Mouse (Mus musculus): ENCODE data around the gene Best2.

Gene Best2

DNA sequence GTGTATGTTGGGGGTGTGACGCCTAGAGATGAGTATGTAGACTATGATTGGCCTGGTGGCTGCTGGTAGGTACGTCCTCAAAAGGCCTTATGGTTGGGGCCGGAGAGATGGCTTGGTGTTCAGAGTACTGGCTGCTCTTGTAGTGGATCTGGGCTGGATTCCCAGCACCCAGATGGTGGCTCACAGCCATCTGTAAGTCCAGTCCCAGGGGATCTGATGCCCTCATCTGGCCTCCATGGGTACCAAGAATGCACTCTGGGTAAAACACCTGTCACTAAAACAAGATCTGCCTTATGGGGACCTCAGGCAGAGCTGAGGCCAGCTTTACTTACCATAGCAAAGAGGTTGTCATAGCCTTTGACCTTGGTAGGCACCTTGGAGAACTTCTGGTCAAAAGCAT lies 9.5 kb upstream of the Best2 start:
- DNase-seq (ENCODE audit: low spot score in 2 of 2): no peak

DNA sequence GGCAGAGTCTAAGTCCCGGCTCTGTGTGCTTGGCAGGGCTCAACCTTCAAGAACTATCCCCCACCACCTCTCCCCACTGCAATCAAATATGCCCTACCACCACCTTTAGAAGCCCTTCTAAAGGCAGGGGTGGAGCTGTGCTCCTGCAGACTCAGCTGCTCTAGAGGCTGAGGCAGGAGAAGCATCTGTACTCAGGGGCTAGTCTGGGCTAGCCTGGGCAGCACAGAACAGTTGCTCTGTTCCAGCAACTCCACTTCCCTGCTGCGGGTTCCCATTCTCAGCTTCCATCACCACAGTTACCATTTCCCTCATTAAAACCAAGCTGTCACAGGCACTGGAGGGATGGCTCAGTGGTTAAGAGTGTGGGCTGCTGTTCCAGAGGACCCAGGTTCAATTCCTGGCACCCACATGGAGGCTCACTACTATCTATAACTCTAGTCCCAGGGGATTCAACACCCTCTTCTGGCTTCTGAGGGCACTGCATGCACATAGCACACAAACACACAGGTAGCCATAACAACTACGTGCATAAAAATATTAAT lies 7.3 kb upstream of the Best2 start:
- no peak for DNase-seq (ENCODE audit: low spot score in 2 of 2)

DNA sequence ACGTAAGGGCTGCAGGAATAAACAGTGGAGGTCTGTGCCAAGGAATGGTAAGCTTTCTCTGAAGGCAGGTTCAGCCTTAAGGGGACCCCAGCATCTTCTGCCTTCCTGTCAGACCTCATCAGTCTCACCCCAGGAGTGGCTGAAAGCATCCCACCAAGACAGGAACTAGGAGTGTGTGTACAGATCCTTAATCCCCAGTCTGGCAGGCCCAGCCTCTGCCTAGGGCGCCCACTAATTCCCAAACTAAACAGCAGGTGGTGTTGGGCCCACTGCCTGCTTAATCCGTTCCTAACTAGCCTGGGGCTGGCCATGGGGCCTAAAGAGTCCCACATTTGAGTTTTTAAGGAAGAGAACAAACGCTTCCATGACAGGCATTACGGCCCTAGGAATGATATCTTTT lies 2.9 kb upstream of the Best2 start:
- no peak for DNase-seq (ENCODE audit: low spot score in 2 of 2)

DNA sequence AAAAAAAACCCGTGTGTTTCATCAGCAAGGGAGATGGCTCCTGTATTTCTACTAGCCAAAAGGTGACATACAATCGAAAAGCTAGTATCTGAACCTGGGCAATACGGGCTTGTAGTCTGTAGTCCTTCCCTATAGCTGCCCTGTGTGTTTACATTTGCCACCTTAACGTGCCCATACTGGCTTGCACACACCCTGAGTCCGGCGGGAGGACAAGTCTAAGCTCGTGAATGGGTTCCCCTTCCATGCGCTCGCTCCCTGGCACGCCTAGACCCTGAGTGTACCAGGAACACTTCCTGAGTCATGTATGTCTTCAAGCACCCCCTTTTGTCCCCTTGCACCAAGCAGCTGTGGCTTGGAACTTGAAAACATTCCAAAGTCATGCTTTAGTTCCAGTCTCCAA lies 2.4 kb upstream of the Best2 start:
- no peak for DNase-seq (ENCODE audit: low spot score in 2 of 2)

DNA sequence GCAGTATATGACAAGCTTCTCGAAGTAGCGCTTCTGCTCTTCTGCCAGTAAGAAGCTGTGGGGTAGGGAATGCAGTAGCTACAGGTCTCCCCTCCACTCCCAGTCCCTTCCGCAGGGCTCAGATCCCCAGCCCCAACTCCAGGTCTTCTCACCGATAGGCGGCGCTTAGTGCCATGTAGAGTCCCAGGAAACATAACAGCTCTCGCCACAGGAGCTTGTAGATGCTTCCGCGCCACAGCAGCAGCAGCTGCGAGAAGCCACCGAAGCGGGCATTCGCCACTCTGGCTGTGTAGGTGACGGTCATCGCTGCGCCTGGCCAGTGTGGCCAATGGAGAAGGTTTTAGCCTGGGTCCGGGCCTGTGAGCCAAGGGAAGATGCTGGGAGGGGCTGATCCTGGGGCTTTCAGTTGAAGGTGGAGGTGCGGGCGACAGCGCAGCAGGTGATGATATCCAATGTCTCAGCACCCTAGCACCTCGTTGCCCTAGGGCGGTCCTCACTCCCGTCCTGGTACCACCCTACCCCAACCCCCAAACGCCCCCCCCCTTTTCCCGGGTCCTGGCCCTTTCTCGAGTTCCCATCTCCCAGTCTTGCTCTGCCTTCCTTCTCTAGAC lies 996 bp downstream of the Best2 start:
- DNase-seq (ENCODE audit: low spot score in 2 of 2): peak in 1 of 2 experiments; percentile 85

DNA sequence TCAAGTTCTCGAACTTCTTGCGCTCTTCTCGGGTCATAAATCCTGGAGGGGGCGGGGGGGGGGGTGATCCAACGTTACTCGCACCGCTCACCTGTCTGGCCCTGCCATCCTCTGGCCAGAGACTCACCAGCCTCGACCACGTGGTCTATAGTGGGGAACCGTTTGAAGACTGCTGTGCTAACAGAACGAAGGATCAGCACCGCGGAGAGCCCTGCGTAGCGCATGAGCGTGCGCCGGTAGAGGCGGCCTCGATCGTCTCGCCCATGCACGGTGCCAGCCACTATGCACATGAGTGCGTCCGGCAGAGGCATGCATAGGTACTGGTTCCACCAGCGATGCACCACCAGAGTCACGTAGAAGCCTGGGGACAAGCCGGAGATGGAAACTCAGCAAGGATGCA lies 3.1 kb downstream of the Best2 start:
- DNase-seq (ENCODE audit: low spot score in 2 of 2): no peak

DNA sequence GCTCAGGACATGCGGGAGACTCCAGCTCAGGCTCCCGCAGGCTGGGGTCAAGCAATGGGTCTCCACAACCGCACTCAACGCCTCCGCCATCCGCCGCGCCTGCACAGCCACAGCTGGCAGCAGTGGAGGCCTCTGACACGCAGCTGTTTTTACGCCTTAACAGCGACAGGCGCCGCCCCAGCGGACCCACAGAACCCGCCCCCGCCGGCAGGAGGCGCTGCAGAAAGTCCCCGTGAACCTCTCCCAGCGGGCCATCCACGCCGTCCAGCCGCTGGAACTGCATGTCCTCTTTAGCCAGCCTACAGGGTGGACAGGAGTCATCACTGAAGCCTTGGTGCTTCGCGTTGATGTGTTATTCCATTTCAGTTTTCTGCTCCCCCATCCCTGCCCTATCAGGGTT lies 6.6 kb downstream of the Best2 start:
- no peak for DNase-seq (ENCODE audit: low spot score in 2 of 2)

DNA sequence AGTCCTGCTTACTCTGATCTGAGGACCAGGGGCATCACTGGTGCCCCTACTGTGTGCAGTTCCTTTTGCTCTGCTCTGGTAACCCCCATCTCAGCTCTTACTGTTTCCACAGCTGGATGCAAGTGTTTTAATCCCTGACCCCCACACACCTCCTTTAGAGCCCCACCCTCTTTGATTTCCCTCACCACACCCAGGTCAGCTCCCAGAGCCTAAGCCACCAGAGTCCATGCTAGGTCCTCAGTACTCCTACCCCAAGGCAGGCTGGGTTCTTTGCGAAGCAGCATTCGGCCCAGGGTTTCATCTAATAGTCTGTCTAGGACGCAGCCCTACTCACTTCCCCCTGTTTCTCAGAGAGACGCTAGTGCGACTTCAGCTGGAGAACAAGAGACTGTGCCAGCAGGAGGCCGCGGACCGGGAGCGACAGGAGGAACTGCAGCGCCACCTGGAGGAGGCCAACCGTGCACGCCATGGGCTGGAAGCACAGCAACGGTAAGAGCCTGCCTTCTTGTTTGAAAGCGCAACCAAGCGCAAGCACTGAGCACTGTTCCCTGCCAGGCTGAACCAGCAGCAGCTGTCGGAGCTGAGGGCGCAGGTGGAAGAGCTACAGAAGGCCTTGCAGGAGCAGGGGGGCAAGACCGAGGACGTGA lies 16.6 kb downstream of the Best2 start:
- peak in 1 of 2 experiments; percentile 95 for DNase-seq (ENCODE audit: low spot score in 2 of 2)

DNA sequence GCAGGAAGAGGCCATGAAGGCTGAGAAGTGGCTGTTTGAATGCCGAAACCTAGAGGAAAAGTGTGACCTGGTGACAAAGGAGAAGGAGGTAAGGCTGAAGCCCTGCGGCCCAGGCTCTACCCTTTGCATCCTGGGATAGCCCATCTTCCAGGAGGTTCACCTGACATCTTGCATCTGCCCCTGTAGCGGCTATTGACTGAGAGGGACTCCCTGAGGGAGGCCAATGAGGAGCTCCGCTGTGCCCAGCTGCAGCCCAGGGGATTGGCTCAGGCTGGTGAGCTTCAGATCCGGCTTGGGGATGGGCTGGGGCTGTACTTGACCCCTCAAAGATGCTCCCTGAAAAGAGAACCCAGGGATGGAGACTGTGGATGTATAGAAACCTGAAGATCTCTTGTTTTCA lies 17.4 kb downstream of the Best2 start:
- no peak for DNase-seq (ENCODE audit: low spot score in 2 of 2)

DNA sequence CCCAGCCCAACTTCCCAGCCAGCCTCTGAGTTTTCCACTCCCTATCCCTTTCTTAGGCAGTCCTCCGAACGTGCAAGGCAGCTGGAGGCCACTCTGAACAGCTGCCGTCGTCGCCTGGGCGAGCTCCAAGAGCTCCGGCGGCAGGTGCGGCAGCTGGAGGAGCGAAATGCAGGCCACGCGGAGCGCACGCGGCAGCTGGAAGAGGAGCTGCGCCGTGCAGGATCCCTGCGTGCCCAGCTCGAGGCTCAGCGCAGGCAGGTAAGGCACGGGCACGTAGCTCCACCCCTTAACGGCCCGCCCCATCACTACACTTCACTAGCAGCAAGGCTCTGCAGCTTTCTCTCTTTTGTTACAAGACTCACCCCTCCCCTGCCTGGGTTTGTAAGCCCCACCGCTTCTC lies 18.7 kb downstream of the Best2 start:
- DNase-seq (ENCODE audit: low spot score in 2 of 2): no peak

DNA sequence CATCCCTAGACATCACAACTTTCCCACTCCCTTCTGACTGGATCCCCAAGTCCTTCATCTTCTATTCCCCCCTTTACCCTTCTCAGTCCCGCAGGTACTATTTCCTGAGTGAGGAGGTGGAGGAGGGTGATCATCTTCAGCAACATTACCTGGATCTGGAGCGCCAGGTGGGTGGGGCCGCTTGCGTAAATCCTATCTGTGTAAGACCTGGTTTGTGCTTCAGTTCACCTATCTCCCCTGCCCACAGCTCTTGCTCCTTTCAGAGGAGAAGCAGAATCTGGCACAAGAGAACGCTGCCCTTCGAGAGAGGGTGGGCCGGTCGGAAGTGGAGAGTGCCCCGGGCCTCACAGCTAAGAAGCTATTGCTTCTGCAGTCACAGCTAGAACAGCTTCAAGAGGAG lies 20.0 kb downstream of the Best2 start:
- no peak for DNase-seq (ENCODE audit: low spot score in 2 of 2)

DNA sequence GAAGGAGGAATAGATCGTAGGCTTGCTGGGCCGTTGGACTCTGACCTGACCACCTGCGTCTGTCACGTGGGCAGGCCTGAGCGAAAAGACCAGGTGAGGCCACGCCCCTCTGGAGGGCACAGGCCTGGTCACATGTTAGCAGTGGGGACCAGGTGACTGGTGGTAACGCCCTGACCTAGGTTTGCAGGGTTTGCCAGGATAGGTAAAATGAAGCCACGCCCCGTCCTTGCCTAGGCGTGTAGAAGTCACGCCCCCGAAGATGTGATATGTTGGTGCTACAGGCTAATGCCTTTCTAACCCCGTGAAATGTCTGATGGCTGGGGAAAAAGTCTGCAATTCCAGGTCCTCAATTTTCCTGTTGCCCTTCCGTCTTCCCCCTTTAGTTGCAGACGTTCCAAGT lies 23.5 kb downstream of the Best2 start:
- peak in 1 of 2 experiments; percentile 48 for DNase-seq (ENCODE audit: low spot score in 2 of 2)

DNA sequence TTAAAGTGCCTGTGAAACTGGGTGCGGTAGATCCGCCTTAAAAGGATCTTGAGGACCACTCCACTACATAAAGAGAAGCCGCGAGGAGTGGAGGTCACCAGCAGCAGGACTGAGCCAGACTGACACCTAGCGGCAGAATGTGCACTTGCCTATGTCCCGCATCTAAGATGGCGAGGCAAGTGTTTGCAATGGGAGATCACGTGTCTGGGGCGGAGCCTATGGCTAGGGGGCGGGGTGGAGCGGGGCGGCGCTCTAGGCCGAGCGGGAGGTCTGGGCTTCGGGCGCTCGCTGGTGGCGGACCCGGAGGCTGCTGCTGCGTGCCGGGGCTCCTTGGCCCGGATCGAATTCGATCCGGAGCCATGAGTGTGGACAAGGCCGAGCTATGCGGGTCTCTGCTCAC lies 24.0 kb downstream of the Best2 start, which contains the start of gene Hook2:
TSS of gene Hook2 (plus strand) at position 255 of the 400 bp plus-strand sequence.
- peak; percentile 93 to 98 for DNase-seq (ENCODE audit: low spot score in 2 of 2)

DNA sequence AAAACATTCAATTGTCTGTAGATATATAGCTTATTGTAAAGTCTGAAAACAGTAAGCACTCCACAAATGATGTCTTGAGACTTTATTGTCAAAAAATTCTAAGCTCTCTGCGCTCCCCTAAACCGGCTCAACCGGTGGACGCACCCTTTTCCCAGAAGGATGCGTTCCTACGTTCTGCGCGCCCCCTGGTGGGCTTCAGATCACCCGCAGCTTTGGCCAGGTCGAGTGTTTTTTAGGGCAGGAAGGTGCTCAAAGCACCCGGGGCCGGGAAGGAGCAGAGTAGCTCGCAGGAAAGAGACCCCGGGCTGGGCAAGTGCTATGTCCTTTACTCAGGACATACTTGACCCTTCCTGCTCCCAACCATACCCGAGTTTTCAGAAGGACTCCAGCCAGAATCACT lies 24.5 kb downstream of the Best2 start:
- peak in 1 of 2 experiments; percentile 93 for DNase-seq (ENCODE audit: low spot score in 2 of 2)

DNA sequence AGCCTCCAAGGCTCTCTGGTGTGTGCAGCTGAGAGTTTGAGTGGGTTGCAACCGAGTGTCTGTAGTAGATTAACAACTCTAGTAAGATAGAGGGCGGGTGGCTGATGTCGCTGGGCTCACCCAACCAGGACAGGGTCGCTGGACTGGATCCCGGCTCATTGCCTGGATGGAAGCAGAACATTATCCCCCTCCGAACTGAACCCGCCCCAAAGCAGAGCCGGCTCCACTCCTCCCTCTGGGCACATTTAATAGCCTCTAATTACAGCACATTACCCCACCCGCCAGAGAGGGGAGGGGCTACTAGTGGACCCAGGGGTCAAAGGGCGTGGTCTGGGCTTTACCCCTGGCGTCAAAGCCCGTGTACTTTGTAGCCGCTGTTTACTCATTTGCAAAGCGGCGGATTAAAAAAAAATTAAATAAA lies 25.0 kb downstream of the Best2 start:
- no peak for DNase-seq (ENCODE audit: low spot score in 2 of 2)

DNA sequence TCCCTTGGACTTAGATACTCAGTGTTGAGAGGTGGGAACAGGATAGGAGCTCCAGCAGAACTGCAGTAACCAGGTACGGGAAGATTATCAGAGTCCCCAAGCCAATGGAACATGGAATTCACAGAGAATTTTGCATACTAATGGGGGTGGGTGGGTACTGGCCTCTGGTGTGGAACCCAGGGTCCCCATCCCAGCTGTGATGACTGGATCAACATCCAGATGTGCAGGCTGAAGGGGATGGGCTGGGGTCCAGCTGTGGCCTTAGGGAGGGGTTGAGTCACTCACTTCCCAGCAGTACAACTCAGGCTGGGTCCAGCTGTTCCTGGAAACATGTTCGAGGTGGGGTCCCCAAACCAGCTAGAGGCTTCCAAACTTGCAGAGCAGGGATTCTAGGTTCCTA lies 26.4 kb downstream of the Best2 start:
- DNase-seq (ENCODE audit: low spot score in 2 of 2): no peak

DNA sequence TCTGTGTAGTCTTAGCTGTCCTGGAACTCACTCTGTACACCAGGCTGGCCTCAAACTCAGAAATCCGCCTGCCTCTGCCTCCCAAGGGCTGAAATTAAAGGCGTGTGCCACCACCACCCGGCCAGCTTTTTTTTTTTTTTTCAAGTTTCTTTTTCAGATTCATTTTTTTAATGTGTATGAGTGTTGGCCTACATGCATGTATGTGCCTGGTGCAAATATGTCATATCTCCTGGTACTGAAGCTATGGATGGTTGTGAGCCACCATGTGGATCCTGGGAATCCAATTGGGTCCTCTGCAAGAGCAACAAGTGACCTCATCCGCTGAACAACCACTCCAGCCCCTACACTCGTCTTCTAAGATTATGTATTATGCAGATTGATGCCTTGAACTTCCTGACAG lies 26.9 kb downstream of the Best2 start:
- DNase-seq (ENCODE audit: low spot score in 2 of 2): no peak

DNA sequence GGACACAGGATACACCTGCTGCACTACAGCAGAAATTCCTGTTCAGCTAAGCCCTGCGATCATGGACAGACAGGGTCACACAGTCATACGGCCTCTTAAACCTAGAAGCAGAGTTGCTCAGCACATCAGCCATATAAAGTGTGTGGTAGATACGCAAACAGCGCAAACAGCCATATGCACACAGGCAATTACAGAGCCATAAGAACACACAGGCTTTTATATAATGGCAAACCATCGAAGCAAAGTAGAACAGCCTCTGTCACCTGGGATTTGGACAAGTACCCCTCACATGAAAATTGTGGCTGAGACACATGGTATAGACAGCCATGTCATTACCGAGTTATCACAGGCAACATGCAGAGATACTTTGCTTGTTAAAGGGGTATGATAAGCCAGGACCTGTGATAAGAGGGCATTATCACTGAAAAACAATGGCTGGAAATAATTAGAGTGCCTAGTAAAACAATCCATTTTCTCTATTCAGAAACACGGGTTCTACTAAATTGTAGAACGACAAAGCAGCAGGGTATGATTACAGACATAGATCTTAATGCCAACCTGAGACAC lies 27.9 kb downstream of the Best2 start:
- DNase-seq (ENCODE audit: low spot score in 2 of 2): no peak

DNA sequence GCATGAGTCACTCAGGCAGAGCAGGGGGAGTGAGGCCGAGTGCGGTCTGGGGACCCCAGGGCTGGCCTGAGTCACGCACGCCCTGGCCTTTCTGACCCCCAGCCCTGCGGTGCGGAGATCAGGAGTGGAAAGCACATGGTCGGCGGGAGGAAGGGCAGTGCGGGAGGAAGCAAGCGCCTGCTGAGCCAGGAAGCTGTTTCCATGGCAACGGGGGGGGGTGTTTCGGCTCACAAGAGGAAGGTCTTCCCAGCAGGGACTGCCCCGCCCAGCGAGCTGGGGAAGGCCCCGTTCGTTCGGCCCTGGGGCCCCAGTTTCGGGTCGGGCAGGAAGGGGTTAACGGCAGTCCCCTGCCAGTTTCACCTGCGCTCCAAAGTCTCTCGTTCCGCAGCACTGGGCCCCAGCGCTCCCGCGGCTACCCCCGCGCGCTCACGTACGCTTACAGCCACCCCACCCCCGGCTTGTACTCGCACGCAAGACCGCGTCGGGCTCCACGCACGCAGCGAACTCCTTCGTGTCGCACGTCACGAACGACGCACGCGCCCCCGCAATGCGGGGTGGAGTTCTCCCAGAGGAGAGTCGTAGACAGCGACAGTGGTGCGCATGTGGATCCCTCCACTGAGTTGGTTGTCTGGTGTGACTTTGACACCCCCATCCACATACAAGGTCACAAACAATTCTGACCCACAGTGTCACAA lies 28.5 kb downstream of the Best2 start:
- peak; percentile 93 to 94 for DNase-seq (ENCODE audit: low spot score in 2 of 2)

DNA sequence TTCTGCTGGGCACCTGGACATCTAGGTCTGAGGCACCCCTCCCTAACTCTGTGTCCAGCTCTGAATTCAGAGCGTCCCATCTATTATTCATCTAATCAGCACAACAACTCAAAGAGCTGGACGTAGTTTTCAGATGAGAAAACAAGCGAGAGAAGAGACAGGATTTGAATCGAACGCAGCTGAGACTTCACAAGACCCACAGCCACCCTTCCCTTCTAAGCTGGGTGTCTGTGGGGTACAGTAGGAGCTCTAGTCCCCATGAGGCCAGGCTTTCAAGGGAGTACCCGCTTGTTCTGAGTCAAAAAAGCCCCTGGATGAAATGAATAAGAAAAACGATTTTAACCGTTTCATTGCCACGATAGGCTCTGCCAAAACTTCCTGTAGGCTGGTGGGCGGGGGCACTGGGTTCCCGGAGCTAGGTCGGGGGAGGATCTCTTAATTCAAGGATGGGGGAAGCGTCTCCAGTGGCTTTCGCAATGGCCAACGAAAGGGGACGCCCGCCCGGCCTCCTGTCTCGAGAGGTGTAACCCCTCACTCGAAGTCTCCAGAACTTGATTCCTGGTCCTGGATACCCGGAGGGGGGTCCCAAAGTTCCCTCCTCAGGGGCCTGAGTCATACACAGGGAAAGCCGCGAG lies 29.2 kb downstream of the Best2 start:
- no peak for DNase-seq (ENCODE audit: low spot score in 2 of 2)

DNA sequence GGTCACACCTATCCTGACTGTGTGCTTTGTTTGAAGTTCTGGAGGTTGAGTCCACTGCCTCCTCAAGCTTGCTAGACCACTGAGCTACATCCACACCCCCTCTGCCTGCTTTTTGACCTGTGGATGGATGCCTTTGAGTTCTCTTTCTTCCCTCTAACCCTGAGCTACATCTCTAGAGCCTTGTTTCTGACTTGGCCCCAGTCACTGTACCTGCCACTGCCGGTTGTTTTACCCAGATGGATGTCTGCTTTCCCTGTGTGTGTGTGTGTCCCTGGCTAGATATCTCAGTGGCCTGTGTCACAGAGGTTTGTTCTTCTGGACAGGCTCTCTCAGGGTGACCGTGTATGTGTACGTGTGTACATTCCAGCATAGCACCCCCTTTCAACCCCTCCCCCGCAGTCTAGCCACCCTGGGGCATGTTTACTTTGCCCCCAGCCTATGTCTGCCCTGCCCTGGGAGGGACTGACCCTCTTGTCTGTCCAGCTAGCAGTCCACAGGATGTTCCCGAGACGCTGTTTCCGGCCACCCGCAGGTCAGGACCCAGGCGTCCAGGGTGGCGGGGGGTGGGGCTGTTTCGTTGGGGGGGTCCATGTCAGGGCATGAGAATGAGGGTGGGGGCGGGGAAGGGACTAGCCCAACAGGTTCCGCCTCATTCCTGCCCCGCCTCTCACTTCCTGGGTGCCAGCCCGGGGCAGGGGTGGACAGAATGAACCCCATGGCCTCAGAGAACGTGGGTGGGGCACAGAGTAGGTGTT lies 29.9 kb downstream of the Best2 start:
- DNase-seq (ENCODE audit: low spot score in 2 of 2): no peak

All from left cerebral cortex, adult 9 months (tissue).